ENCODE assay signal across 1 mouse cellular context in the genomic region with DNA sequence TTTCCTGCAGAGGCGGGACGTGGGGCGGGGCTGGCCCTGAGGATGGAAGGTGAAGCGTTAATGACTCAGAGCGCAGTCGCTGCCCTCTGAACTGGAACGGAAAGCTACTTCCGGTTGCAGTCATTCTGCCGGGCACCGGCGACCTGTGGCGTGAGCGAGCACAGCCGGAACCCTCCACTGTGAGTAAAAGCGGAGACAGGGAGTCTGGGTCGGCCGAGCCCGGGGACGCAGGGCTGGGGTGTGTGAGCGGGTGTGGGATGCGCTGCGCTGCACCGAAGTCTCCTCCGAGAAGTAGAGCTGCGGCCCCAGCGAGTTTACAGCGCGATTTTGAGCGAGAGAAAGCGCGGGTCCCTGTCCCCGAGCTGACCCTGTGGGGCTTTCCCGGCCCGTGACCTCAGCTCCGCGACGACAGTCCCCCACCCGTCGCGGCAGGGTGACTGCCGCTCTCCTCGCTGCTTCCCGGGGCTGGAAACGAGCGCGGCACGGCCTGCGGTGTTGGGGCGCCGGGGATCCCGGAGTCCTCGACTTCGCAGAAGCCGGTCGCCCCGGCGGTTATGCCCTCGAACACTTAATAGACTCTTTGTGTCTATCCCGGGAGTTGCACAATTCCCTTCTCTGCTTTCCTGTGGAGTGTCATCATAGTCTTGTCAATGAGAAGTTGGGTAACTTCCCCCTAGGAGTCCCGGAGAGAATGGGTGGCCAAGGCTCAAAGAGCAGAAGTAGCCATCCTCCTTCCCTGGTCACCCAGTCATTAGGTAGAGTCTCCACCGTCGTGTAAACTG.
A peak's percentile ranks its signal among the peaks of the same experiment; 100 is the strongest.
TF ChIP-seq lines count a peak whose summit lies in the region.

No protein-coding gene starts in this region.

TF ChIP-seq in CH12.LX, 34 proteins besides CTCF, POLR2A, EP300 and RAD21 (continued from another document):
- 0 out of 2 replicates have a peak, but pooled peaks have one; percentile 30 for TF ChIP-seq MEF2A (IDR thresholded peaks at IDR 0.05; ENCODE audit: borderline replicate concordance, low read depth, low read length)
- TF ChIP-seq PAX5 (IDR thresholded peaks at IDR 0.05; ENCODE audit: low read length), result no peak
- TF ChIP-seq ZMIZ1 (IDR thresholded peaks at IDR 0.05; ENCODE audit: low read depth, low read length), result peak; percentile 74
- peak; percentile 89 for TF ChIP-seq ELF1 (IDR thresholded peaks at IDR 0.05; ENCODE audit: low read depth, low read length)
- TF ChIP-seq ZKSCAN1 (IDR thresholded peaks at IDR 0.05; ENCODE audit: borderline replicate concordance, low read depth, low read length), result no peak
